In genomic region chr3:118561554-118562310, GRCm38 (mm10) we compare ENCODE assay signal across 8 mouse cellular contexts. TPM values are rescaled to one million over a fixed set of nuclear protein-coding genes. Genes with fewer than 3 reads are reported as not detected.
DNase-seq lines count a peak whose midpoint lies in the region; ATAC-seq lines count a peak whose summit lies in the region.

Gene Dpyd (plus strand): TSS chr3:118562129.

- WGBS in intestine, embryonic 15.5 days = 6% methylated on average over 19 of the region's 19 CpGs
- WGBS in midbrain, embryonic 10.5 days = 7% methylated on average over 19 of the region's 19 CpGs

- DNase-seq in CD4-positive, CD25-positive, alpha-beta regulatory T cell, adult 2 months (ENCODE audit: low read depth, low spot score) = peak; percentile 0
- DNase-seq in embryo, embryonic 11.5 days (ENCODE audit: low read depth, low spot score) = peak; percentile 70
- DNase-seq in gastrocnemius, postnatal 36 days = peak; percentile 35 to 53
- DNase-seq in left cerebral cortex, postnatal 25 days (ENCODE audit: low spot score in 2 of 2) = peak; percentile 61 to 63
- DNase-seq in midbrain, embryonic 10.5 days (ENCODE audit: low spot score) = peak; percentile 87
- DNase-seq in spleen, postnatal 10 days (ENCODE audit: low spot score in 2 of 2) = peak; percentile 4 to 20

- H3K4me3 ChIP-seq in intestine, embryonic 15.5 days (replicated peaks) = peak within 1 kb of the TSS; percentile 78
- peak within 1 kb of the TSS; percentile 79 for H3K4me3 ChIP-seq in midbrain, embryonic 10.5 days

- intact Hi-C loops in gastrocnemius, postnatal 36 days (cut with DNase I) = no loop called here
- intact Hi-C loops in left cerebral cortex, postnatal 25 days (cut with DNase I) = no loop called here

- H3K27me3 ChIP-seq in intestine, embryonic 15.5 days (replicated peaks) = no peaks in the 10 kb centered on the region
- no peaks in the 10 kb centered on the region for H3K27me3 ChIP-seq in midbrain, embryonic 10.5 days (ENCODE audit: low read depth, poor library complexity, severe bottlenecking)

- no peaks in the 10 kb centered on the region for H3K36me3 ChIP-seq in intestine, embryonic 15.5 days
- no peaks in the 10 kb centered on the region for H3K36me3 ChIP-seq in midbrain, embryonic 10.5 days

- peak within 1 kb of the TSS; percentile 51; the same call in 1 of the 2 replicates for H3K27ac ChIP-seq in intestine, embryonic 15.5 days
- H3K27ac ChIP-seq in midbrain, embryonic 10.5 days (replicated peaks) = peak within 1 kb of the TSS; percentile 80

- H3K9me3 ChIP-seq in intestine, embryonic 15.5 days = no peaks in the 10 kb centered on the region
- no peaks in the 10 kb centered on the region for H3K9me3 ChIP-seq in midbrain, embryonic 10.5 days (replicated peaks)

- ATAC-seq in CD4-positive, CD25-positive, alpha-beta regulatory T cell, adult 4 months = no peak
- peak; percentile 99 for ATAC-seq in intestine, embryonic 15.5 days

- peak within 1 kb of the TSS; percentile 74 for H3K9ac ChIP-seq in intestine, embryonic 15.5 days

- 0 out of 2 replicates have a peak, but pooled peaks cover 2% of the 10 kb centered on the region for H3K4me1 ChIP-seq in intestine, embryonic 15.5 days (replicated peaks)
- H3K4me1 ChIP-seq in midbrain, embryonic 10.5 days = 0 out of 2 replicates have a peak, but pooled peaks cover 9% of the 10 kb centered on the region

- H3K4me2 ChIP-seq in intestine, embryonic 15.5 days (replicated peaks) = peak within 1 kb of the TSS; percentile 80

RNA-seq across cellular contexts. Expression of gene Dpyd, which starts in this region (rescaled TPM):
- not detected for polyA plus RNA-seq in CD4-positive, CD25-positive, alpha-beta regulatory T cell, adult 4 months (2017; shearing (Covaris generic))
- total RNA-seq in gastrocnemius, postnatal 36 days (2021) = 1 to 10 TPM in 1 of 2 experiments, under 1 TPM in 1; 0.54 to 1.8 TPM
- 24.2 and 26.2 TPM in 2 replicates for polyA plus RNA-seq in intestine, embryonic 15.5 days (2015; fragmentation: Nextera tagmentation; extraction: Ambion mirVana)
- total RNA-seq in left cerebral cortex, postnatal 25 days (2021) = 10 to 100 TPM in 1 of 2 experiments, 1 to 10 TPM in 1; 9.3 to 13.7 TPM
- 3.5 and 3.6 TPM in 2 replicates for polyA plus RNA-seq in midbrain, embryonic 10.5 days (2016; fragmentation: Nextera tagmentation; extraction: Ambion mirVana)

Comparison
In these comparisons a context has a peak if more than half of its experiments do, and no peak if none do; other contexts are left out.
1. DNase-seq: peak in every context shown above with its lines; median percentile 87 in midbrain, embryonic 10.5 days; 70 in embryo, embryonic 11.5 days; 62 in left cerebral cortex, postnatal 25 days; 44 in gastrocnemius, postnatal 36 days; 12 in spleen, postnatal 10 days; 0 in CD4-positive, CD25-positive, alpha-beta regulatory T cell, adult 2 months.